Mouse (Mus musculus): ENCODE measurements around the gene Syt16. TPM values are rescaled to one million over a fixed set of nuclear protein-coding genes. Genes with fewer than 3 reads are reported as not detected.

Syt16 gene
- polyA plus RNA-seq, 1 experiment from 2014 or later, result not detected

DNA sequence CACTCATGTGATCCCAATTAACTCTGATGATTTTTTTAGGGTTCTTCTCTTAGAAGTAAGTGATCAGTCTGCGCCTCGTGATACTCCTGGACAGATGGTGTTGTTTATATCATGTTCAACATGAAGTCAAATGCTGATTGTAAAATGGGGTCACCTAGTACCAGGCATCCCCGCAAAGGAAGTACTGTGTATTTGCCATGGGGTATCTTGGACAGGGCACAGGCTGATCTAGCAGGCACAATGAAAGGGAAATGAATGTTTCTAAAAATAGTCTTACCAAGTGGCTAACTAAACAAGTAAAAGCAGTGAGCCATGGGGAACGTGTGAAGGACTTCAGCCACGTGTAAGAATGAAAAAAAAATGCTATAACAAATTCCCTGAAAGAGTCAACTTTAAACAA, 42.7 kb upstream of the Syt16 start:
- no peak for TF ChIP-seq EP300 (IDR thresholded peaks at IDR 0.05; ENCODE audit: low read depth)
- H3K4me3 ChIP-seq (ENCODE audit: low read depth, low read length), result no peak overlapping the region
- H3K36me3 ChIP-seq (replicated peaks; ENCODE audit: insufficient read depth, low read length), result no peaks in the 10 kb centered on the region
- no peaks in the 10 kb centered on the region for H3K27me3 ChIP-seq (ENCODE audit: insufficient read depth, low read length)
- no peak overlapping the region for H3K9ac ChIP-seq (replicated peaks)
- WGBS (ENCODE audit: insufficient replicate concordance), result 45% methylated on average over 5 of the region's 5 CpGs
- H3K4me1 ChIP-seq (ENCODE audit: insufficient read depth), result peaks cover 9% of the 10 kb centered on the region
- no peak for DNase-seq
- H3K27ac ChIP-seq (ENCODE audit: low read depth), result no peak overlapping the region
- H3K4me2 ChIP-seq (ENCODE audit: low read depth, low read length), result no peak overlapping the region
- ATAC-seq, result no peak
- no peaks in the 10 kb centered on the region for H3K9me3 ChIP-seq (ENCODE audit: low read length)

DNA sequence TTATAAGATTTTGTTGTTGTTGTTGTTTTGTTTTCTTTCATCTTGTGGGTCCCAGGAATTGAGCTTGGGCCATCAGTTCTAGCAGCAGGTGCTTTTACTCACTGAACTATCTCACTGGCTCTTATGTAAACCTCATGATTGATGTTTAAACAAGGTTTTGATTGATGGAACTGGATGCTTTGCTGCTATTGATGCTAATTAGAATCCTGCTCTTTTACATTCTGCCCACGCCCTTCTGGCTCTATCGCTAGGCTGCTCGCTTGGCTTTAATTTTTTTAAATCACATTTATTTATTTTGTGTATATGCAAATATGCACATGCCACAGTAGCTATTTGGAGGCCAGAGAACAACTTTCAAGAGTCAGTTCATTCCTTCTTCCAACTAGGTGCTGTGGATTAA, 39.8 kb upstream of the Syt16 start:
- H3K4me1 ChIP-seq (ENCODE audit: insufficient read depth), result peaks cover 8% of the 10 kb centered on the region
- no peak overlapping the region for H3K9ac ChIP-seq (replicated peaks)
- DNase-seq (no peak), ATAC-seq (no peak)
- TF ChIP-seq CTCF (IDR thresholded peaks at IDR 0.05; ENCODE audit: low read depth), result no peak
- H3K4me3 ChIP-seq (ENCODE audit: low read depth, low read length), result no peak overlapping the region
- no peaks in the 10 kb centered on the region for H3K9me3 ChIP-seq (ENCODE audit: low read length)
- no peaks in the 10 kb centered on the region for H3K36me3 ChIP-seq (replicated peaks; ENCODE audit: insufficient read depth, low read length)
- H3K4me2 ChIP-seq (ENCODE audit: low read depth, low read length), result no peak overlapping the region
- H3K27me3 ChIP-seq (ENCODE audit: insufficient read depth, low read length), result no peaks in the 10 kb centered on the region
- WGBS (ENCODE audit: insufficient replicate concordance), result 84% methylated on average over 3 of the region's 3 CpGs
- no peak overlapping the region for H3K27ac ChIP-seq (ENCODE audit: low read depth)

DNA sequence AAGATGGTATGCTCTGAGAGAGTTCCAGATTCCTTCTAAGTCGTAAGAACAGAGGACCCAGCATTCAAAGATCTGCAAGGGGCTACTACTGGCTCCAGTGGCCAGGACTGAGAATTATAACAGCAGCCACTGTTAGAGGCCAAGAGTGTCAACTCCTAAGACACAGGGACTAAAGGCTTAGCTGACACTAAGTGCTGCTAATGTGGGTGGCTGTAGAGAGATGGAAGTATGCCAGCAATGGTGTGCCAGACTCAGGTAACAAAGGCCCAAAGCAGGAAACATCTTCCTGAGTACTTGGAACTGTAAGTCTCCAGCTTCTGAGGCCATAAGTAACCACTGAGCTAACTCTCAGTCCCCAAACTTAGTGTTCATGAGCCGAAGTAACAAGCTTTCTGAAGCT, 38.6 kb upstream of the Syt16 start:
- WGBS (ENCODE audit: insufficient replicate concordance), result 65% methylated on average over 2 of the region's 2 CpGs
- Histone ChIP-seq H3K27ac (ENCODE audit: low read depth) (no peak overlapping the region), H3K4me3 (ENCODE audit: low read depth, low read length) (no peak overlapping the region), H3K9me3 (ENCODE audit: low read length) (no peaks in the 10 kb centered on the region), H3K9ac (replicated peaks) (no peak overlapping the region), H3K36me3 (replicated peaks; ENCODE audit: insufficient read depth, low read length) (no peaks in the 10 kb centered on the region), H3K4me2 (ENCODE audit: low read depth, low read length) (no peak overlapping the region), H3K27me3 (ENCODE audit: insufficient read depth, low read length) (no peaks in the 10 kb centered on the region), H3K4me1 (ENCODE audit: insufficient read depth) (no peaks in the 10 kb centered on the region; the same call in 1 of the 2 replicates)
- no peak for TF ChIP-seq EP300 (IDR thresholded peaks at IDR 0.05; ENCODE audit: low read depth)
- DNase-seq (no peak), ATAC-seq (no peak)

DNA sequence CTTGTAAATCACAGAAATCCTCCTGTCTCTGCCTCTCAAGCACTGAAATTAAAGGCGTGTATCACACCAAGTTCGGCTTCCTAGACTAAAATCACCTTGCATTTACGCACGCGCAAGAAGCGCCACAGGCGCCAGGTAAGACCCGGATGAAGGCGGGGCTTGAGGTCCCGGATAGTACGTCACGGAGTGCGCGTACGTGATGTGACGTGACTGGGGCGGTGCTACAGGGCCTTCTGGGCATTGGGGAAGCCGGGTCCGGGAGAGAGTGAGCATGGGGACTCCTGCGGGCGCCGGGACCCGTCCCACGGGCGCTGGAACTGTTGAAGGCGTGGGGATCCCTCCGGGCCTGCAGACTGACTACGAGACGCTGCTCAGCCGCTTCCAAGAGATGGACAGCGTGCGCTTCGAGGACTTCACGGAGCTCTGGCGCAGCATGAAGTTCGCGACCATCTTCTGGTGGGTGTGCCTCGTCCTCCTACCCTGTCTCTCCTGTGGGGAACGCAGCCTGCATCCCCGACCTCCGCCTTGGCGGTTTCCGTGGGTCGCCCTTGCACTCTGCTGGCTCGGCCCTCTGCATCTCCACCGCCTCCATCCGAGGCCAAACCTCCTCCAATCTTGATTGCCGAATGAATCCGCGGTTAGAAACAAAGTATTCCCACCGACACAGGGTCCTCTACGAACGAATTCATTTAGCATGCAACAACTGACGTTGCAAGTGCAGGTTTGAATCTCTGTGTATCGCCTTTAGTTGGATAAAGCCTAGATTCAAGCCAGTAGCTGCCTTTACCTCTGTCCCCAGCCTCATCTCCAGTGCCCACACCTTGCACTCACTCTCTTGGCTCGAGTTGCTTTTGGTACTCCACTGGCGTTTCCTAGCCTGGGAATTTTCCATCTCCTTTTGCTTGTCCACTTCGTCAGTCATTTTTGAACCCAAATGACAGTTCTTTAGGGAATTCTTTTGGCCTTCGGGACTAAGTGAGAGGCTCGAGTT, 32.9 kb upstream of the Syt16 start, which contains the start of gene Snapc1:
Snapc1 (plus strand) TSS at position 191 of the 991 bp plus-strand sequence.
- ATAC-seq (peak; percentile 100), DNase-seq (peak; percentile 97)
- no peak for TF ChIP-seq CTCF (IDR thresholded peaks at IDR 0.05; ENCODE audit: low read depth)
- no peak for TF ChIP-seq EP300 (IDR thresholded peaks at IDR 0.05; ENCODE audit: low read depth)
- H3K27ac ChIP-seq (ENCODE audit: low read depth), result peak within 1 kb of the TSS; percentile 11; the same call in 1 of the 2 replicates
- peaks cover 10% of the 10 kb centered on the region for H3K36me3 ChIP-seq (replicated peaks; ENCODE audit: insufficient read depth, low read length)
- peaks cover 6% of the 10 kb centered on the region; the same call in 1 of the 2 replicates for H3K4me1 ChIP-seq (ENCODE audit: insufficient read depth)
- H3K4me3 ChIP-seq (ENCODE audit: low read depth, low read length), result peak within 1 kb of the TSS; percentile 74
- peak within 1 kb of the TSS; percentile 94 for H3K4me2 ChIP-seq (ENCODE audit: low read depth, low read length)
- no peaks in the 10 kb centered on the region for H3K27me3 ChIP-seq (ENCODE audit: insufficient read depth, low read length)
- H3K9ac ChIP-seq (replicated peaks), result peak within 1 kb of the TSS; percentile 73
- WGBS (ENCODE audit: insufficient replicate concordance), result under 1% methylated on average over 60 of the region's 60 CpGs
- no peaks in the 10 kb centered on the region for H3K9me3 ChIP-seq (ENCODE audit: low read length)

DNA sequence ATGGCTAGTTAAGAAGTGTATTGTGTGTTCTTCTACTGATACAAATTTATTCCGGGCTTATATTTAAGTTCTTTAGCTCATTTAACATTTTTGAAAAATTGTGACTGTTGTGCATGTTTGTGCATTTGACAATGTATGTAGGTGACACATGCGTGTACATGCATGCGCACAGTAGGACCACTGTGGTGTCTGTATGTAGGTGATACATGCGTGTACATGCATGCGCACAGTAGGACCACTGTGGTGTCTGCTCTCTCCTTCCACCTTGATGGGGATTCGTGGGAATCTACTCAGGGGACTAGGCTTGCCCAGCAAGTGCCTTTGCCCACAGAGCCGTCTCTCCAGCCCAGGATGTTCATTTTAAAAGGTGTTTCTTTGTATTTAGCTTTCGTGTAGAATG, 28.3 kb upstream of the Syt16 start:
- ATAC-seq (no peak), DNase-seq (no peak)
- WGBS (ENCODE audit: insufficient replicate concordance), result 89% methylated on average over 8 of the region's 8 CpGs
- peaks cover 31% of the 10 kb centered on the region for H3K36me3 ChIP-seq (replicated peaks; ENCODE audit: insufficient read depth, low read length)
- no peak overlapping the region for H3K4me2 ChIP-seq (ENCODE audit: low read depth, low read length)
- no peak overlapping the region for H3K27ac ChIP-seq (ENCODE audit: low read depth)
- TF ChIP-seq CTCF (IDR thresholded peaks at IDR 0.05; ENCODE audit: low read depth) (no peak), EP300 (IDR thresholded peaks at IDR 0.05; ENCODE audit: low read depth) (no peak)
- no peaks in the 10 kb centered on the region for H3K27me3 ChIP-seq (ENCODE audit: insufficient read depth, low read length)
- H3K9ac ChIP-seq (replicated peaks), result no peak overlapping the region
- peaks cover 6% of the 10 kb centered on the region; the same call in 1 of the 2 replicates for H3K4me1 ChIP-seq (ENCODE audit: insufficient read depth)
- no peaks in the 10 kb centered on the region for H3K9me3 ChIP-seq (ENCODE audit: low read length)
- no peak overlapping the region for H3K4me3 ChIP-seq (ENCODE audit: low read depth, low read length)

DNA sequence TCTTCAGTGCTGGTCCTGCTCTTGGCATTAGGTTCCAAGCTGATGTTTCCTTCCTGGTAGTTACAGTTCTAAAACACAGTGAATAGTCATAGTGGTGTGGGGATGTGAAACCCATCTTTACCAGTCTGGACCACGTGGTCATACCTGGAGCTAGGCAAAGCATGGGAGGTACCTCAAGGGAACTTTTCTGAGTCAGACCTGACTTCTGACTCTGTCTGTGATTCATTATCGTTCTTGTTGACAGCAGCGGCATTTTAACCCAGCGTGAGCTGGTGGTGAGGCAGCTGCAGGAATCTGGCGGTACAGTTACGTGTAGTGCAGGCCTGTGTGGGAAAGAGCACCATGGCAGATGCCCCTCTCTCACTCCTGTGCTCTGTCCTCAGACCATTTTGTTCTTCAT, 22.9 kb upstream of the Syt16 start:
- DNase-seq, result no peak
- Histone ChIP-seq H3K9me3 (ENCODE audit: low read length) (no peaks in the 10 kb centered on the region), H3K36me3 (replicated peaks; ENCODE audit: insufficient read depth, low read length) (peaks cover 40% of the 10 kb centered on the region), H3K27me3 (ENCODE audit: insufficient read depth, low read length) (no peaks in the 10 kb centered on the region), H3K4me3 (ENCODE audit: low read depth, low read length) (no peak overlapping the region), H3K4me1 (ENCODE audit: insufficient read depth) (no peaks in the 10 kb centered on the region), H3K4me2 (ENCODE audit: low read depth, low read length) (no peak overlapping the region), H3K27ac (ENCODE audit: low read depth) (no peak overlapping the region), H3K9ac (replicated peaks) (no peak overlapping the region)
- 84% methylated on average over 6 of the region's 6 CpGs for WGBS (ENCODE audit: insufficient replicate concordance)
- ATAC-seq, result no peak
- TF ChIP-seq EP300 (IDR thresholded peaks at IDR 0.05; ENCODE audit: low read depth), result no peak
- TF ChIP-seq CTCF (IDR thresholded peaks at IDR 0.05; ENCODE audit: low read depth), result no peak

All from liver, postnatal 0 days (tissue).